Mouse (Mus musculus): ENCODE measurements around the gene Fam78b.
A peak's percentile ranks its signal among the peaks of the same experiment; 100 is the strongest.

Fam78b gene

DNA sequence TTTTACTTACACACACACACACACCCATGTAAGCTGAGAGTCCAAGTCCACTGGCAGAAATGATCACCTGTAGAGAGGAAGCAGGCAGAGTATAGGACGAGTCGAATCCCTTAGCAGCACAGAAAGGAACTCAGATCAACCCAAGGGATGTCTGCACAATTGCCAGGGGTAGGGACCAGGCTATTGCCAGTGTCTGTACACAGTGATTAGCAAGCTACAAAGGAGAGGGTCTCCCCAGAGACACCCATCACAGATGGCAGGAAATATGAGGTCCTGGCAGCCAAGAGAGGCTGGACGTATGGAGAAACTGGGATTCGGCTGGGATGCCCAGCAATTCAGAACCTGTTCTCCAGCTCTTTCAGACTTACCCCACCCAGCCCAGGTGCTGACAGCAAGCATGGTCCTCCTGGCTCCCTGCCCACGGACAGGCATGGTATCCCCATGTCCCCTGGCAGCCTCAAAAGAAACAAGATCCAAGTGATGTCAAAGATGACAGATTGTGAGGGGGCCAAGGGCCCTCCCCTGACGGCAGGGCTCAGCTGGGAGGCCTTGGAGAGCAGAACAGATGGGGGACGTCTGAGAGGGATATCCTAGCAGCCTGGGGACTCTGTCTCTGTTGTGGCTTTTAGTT is 12.1 kb downstream of the Fam78b start:
- Histone ChIP-seq H3K36me3 (ENCODE audit: insufficient read depth, low read length) (no peaks in the 10 kb centered on the region), H3K27me3 (ENCODE audit: insufficient read depth, low read length) (0 out of 2 replicates have a peak, but pooled peaks cover 9% of the 10 kb centered on the region), H3K4me3 (replicated peaks; ENCODE audit: low read length) (no peak overlapping the region), H3K9me3 (ENCODE audit: low read length) (no peaks in the 10 kb centered on the region), H3K4me1 (replicated peaks; ENCODE audit: low read depth, low read length) (peaks cover 26% of the 10 kb centered on the region)
- no peak for TF ChIP-seq POU5F1 (IDR thresholded peaks at IDR 0.05; ENCODE audit: borderline replicate concordance, low read length)
- no peak for TF ChIP-seq NANOG (IDR thresholded peaks at IDR 0.05; ENCODE audit: borderline replicate concordance, low read length)
- TF ChIP-seq CTCF (conservative IDR thresholded peaks at IDR 0.05; ENCODE audit: low read length), result no peak

DNA sequence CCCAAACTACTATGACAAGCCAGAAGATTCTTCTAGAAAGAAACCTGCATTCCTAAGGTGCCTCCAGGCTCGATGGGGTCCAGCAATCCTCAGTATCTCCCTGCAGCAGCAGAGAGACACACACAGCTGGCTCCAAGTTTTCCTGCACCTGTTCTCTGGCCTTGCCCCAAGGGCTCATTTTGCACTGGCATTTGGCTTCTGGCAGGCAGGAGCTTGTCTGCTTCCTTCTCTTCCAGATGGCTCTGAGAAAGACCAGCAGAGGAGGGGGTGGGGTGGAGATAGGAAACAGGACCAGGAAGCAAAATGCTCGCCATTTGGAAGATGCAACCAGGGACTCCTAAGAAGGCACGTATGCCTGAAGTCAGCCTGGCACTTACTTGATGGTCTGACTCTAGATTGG is 15.1 kb downstream of the Fam78b start:
- Histone ChIP-seq H3K27me3 (ENCODE audit: insufficient read depth, low read length) (0 out of 2 replicates have a peak, but pooled peaks cover 10% of the 10 kb centered on the region), H3K4me3 (replicated peaks; ENCODE audit: low read length) (no peak overlapping the region), H3K4me1 (replicated peaks; ENCODE audit: low read depth, low read length) (peaks cover 24% of the 10 kb centered on the region), H3K36me3 (ENCODE audit: insufficient read depth, low read length) (no peaks in the 10 kb centered on the region), H3K9me3 (ENCODE audit: low read length) (peaks cover 12% of the 10 kb centered on the region; the same call in 1 of the 2 replicates)
- TF ChIP-seq NANOG (IDR thresholded peaks at IDR 0.05; ENCODE audit: borderline replicate concordance, low read length), result no peak
- no peak for TF ChIP-seq POU5F1 (IDR thresholded peaks at IDR 0.05; ENCODE audit: borderline replicate concordance, low read length)
- TF ChIP-seq CTCF (conservative IDR thresholded peaks at IDR 0.05; ENCODE audit: low read length), result no peak

DNA sequence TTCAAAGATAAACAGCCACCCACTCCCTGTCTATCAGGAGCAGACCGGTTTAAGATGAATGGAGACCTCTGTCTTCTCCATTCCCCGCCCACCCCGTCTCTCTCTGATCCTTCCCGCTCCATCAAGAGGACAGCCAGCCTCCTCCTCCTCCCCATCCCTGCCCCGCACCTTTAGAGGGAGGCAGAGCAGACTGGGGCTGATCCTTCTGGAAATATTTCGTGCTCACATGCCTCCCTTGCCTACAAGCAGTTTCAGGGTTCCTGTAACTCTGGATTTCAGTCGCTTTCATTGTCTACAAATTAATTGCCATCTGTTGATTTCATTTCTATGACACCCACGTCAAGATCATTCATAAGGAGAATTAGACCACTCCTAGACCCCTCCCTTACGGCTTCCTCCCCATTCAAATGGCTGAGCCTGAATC is 20.8 kb downstream of the Fam78b start:
- no peak overlapping the region for H3K4me3 ChIP-seq (replicated peaks; ENCODE audit: low read length)
- TF ChIP-seq CTCF (conservative IDR thresholded peaks at IDR 0.05; ENCODE audit: low read length) (no peak), POU5F1 (IDR thresholded peaks at IDR 0.05; ENCODE audit: borderline replicate concordance, low read length) (no peak), NANOG (IDR thresholded peaks at IDR 0.05; ENCODE audit: borderline replicate concordance, low read length) (no peak)
- H3K9me3 ChIP-seq (ENCODE audit: low read length), result peaks cover 12% of the 10 kb centered on the region; the same call in 1 of the 2 replicates
- H3K27me3 ChIP-seq (ENCODE audit: insufficient read depth, low read length), result peaks cover 10% of the 10 kb centered on the region; the same call in 1 of the 2 replicates
- no peaks in the 10 kb centered on the region for H3K36me3 ChIP-seq (ENCODE audit: insufficient read depth, low read length)
- peaks cover 33% of the 10 kb centered on the region for H3K4me1 ChIP-seq (replicated peaks; ENCODE audit: low read depth, low read length)

DNA sequence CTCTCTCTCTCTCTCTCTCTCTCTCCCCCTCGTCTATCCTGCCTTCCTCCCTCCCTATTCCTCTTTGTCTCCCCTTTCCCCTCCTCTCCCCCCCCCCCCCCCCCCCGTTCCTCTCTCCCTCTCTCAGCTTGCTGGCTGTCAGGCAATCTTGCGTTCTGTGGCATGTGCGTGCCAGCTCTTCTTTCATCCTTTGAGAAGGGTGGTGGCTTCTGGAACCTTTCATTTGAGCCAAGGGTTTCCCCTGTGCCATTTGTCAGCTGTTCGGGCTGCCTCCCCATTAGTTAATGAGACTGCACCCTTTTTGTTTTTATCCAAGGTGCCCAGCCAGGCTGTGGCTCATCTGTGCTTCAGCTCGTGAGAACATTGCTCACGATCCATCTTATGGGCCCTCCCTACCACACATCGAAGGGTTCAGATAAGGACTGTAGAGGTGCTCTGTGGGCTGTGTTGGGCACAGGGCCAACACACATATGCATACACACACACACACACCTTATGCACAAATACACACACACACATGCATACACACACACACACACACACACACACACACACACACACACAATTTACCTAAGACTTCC is 21.4 kb downstream of the Fam78b start:
- Histone ChIP-seq H3K36me3 (ENCODE audit: insufficient read depth, low read length) (no peaks in the 10 kb centered on the region), H3K9me3 (ENCODE audit: low read length) (peaks cover 17% of the 10 kb centered on the region), H3K27me3 (ENCODE audit: insufficient read depth, low read length) (peaks cover 10% of the 10 kb centered on the region; the same call in 1 of the 2 replicates), H3K4me1 (replicated peaks; ENCODE audit: low read depth, low read length) (peaks cover 33% of the 10 kb centered on the region), H3K4me3 (replicated peaks; ENCODE audit: low read length) (no peak overlapping the region)
- TF ChIP-seq POU5F1 (IDR thresholded peaks at IDR 0.05; ENCODE audit: borderline replicate concordance, low read length) (no peak), CTCF (conservative IDR thresholded peaks at IDR 0.05; ENCODE audit: low read length) (no peak), NANOG (IDR thresholded peaks at IDR 0.05; ENCODE audit: borderline replicate concordance, low read length) (no peak)

DNA sequence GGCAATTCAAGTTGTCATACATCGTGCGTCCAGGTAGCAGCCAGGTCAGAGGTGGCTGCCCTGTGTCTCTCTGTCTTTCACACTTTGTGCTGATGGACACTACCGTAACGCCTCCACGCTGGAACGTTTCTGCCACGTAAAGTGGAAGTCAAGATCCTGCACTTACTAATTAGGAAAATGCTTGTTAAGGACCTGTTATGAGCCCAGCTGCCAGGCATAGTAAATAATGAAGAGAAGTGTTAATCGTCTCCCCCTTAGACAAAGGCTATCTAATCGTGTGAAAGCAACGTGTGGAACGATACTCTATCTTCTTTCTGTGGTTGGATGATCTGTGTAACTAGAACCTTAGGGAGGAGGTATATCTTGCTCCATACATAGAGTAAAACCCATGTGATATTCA is 22.6 kb downstream of the Fam78b start:
- peaks cover 24% of the 10 kb centered on the region for H3K9me3 ChIP-seq (ENCODE audit: low read length)
- no peak overlapping the region for H3K4me3 ChIP-seq (replicated peaks; ENCODE audit: low read length)
- TF ChIP-seq POU5F1 (IDR thresholded peaks at IDR 0.05; ENCODE audit: borderline replicate concordance, low read length), result no peak
- peaks cover 10% of the 10 kb centered on the region; the same call in 1 of the 2 replicates for H3K27me3 ChIP-seq (ENCODE audit: insufficient read depth, low read length)
- H3K36me3 ChIP-seq (ENCODE audit: insufficient read depth, low read length), result no peaks in the 10 kb centered on the region
- peaks cover 33% of the 10 kb centered on the region for H3K4me1 ChIP-seq (replicated peaks; ENCODE audit: low read depth, low read length)

DNA sequence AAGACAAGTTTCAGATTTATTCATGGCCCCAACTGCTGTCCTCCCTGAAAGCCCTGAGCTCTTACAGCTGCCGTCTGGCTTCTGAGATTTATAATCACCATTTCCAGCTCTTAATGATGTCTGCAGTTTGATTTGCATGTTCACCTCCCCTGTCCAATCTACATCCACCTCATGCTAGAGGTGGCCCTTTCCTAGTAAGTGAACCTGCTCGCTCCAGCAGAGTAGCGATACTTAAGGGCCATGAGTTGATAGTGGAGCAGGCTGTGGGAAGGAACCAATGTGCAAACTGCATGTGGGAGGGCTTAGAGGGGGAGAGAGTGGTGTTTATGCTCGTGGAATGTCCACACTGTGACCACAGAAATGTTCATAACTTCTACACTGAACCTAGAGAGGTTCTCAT is 23.7 kb downstream of the Fam78b start:
- TF ChIP-seq NANOG (IDR thresholded peaks at IDR 0.05; ENCODE audit: borderline replicate concordance, low read length) (no peak), CTCF (conservative IDR thresholded peaks at IDR 0.05; ENCODE audit: low read length) (no peak), POU5F1 (IDR thresholded peaks at IDR 0.05; ENCODE audit: borderline replicate concordance, low read length) (no peak)
- H3K4me1 ChIP-seq (replicated peaks; ENCODE audit: low read depth, low read length), result peaks cover 31% of the 10 kb centered on the region
- H3K27me3 ChIP-seq (ENCODE audit: insufficient read depth, low read length), result peaks cover 12% of the 10 kb centered on the region; the same call in 1 of the 2 replicates
- H3K9me3 ChIP-seq (ENCODE audit: low read length), result peaks cover 23% of the 10 kb centered on the region
- H3K4me3 ChIP-seq (replicated peaks; ENCODE audit: low read length), result no peak overlapping the region
- H3K36me3 ChIP-seq (ENCODE audit: insufficient read depth, low read length), result no peaks in the 10 kb centered on the region

DNA sequence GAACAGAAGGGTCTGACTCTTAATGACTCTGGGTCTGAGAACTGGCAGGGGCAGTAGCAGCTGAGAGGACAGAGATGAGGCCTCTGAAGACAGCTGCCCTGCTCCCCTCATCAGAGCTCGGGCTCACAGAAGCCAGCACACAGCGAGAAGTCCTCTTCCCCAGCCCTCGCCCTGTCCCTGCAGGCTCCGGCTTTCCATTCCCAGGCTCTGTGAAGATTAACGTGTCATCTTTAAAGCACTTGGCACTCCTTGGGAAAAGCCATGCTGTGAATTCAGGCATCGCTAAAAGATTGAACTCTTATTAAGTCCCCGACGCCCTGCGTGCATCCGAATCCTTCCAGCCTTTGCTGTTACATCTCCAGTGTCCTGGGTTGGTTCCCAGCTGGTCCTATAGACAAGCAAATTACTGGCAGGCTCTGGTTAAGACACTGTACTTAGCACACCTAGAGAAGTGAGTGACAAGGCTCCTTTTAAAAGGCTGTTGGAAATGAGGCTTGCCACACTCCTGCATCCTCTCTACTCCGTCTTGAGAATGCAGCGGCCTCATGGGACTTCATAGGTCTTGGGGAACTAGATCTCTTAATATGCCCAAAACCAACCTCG is 30.9 kb downstream of the Fam78b start:
- H3K9me3 ChIP-seq (ENCODE audit: low read length), result peaks cover 11% of the 10 kb centered on the region
- H3K4me3 ChIP-seq (replicated peaks; ENCODE audit: low read length), result no peak overlapping the region
- H3K4me1 ChIP-seq (replicated peaks; ENCODE audit: low read depth, low read length), result no peaks in the 10 kb centered on the region
- H3K27me3 ChIP-seq (ENCODE audit: insufficient read depth, low read length), result peaks cover 7% of the 10 kb centered on the region; the same call in 1 of the 2 replicates
- no peaks in the 10 kb centered on the region for H3K36me3 ChIP-seq (ENCODE audit: insufficient read depth, low read length)
- TF ChIP-seq CTCF (conservative IDR thresholded peaks at IDR 0.05; ENCODE audit: low read length) (no peak), POU5F1 (IDR thresholded peaks at IDR 0.05; ENCODE audit: borderline replicate concordance, low read length) (no peak), NANOG (IDR thresholded peaks at IDR 0.05; ENCODE audit: borderline replicate concordance, low read length) (no peak)

DNA sequence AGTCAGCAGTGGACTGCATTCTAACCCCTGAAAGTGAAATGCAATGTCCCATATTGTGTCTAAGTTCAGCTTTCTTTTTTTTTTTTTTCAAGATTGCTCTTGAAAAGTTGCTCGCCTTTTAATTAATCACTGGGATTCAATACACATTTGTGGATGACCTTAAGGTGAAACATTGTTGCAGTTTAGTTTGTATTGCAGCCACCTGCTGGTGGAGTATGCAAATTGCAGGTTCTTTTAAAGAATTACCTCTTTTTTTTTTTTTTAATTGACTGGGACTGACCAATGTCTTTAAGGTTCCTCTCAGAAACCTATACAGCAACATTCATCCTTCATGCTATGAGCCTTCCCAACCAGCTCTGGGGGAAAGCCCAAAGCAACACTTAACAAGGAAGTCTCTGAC is 33.2 kb downstream of the Fam78b start:
- no peaks in the 10 kb centered on the region for H3K9me3 ChIP-seq (ENCODE audit: low read length)
- no peaks in the 10 kb centered on the region for H3K4me1 ChIP-seq (replicated peaks; ENCODE audit: low read depth, low read length)
- TF ChIP-seq CTCF (conservative IDR thresholded peaks at IDR 0.05; ENCODE audit: low read length) (peak; percentile 55), POU5F1 (IDR thresholded peaks at IDR 0.05; ENCODE audit: borderline replicate concordance, low read length) (no peak), NANOG (IDR thresholded peaks at IDR 0.05; ENCODE audit: borderline replicate concordance, low read length) (no peak)
- H3K27me3 ChIP-seq (ENCODE audit: insufficient read depth, low read length), result peaks cover 10% of the 10 kb centered on the region
- H3K4me3 ChIP-seq (replicated peaks; ENCODE audit: low read length), result no peak overlapping the region
- H3K36me3 ChIP-seq (ENCODE audit: insufficient read depth, low read length), result no peaks in the 10 kb centered on the region
